In the genomic region with DNA sequence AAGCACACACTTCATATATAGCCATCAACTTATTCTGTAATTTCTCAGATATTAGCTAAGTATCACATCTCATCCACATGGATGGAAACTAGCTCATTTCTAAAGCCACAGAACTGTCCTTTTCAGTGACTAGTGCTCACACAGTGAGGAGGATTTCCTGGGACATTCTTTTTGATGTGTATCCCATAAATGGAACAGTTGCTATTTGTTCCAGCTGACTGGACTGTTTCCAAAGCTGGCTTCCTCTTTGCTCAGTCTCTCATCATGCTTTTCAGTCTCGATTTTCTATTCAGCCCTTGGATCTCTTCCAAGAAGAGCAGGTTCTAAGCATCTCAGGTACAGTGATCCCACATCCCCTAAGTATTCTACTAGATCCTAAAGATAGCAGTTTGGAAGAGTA, we compare ENCODE assay signal across 10 mouse cellular contexts.
DNase-seq lines count a peak whose midpoint lies in the region; ATAC-seq and TF ChIP-seq lines count a peak whose summit lies in the region.
"Had no signal": no experiment of that assay in that cellular context is flagged by ENCODE, and none has a peak within 500 bp of the region (broad histone marks: within the 10 kb centered on the region; RNA-seq: fewer than 3 reads in every experiment).

No protein-coding gene starts in this region.

- peak; percentile 35; the same call in 1 of the 2 replicates for ATAC-seq in lung, embryonic 14.5 days (ENCODE audit: insufficient read depth)
- ATAC-seq in heart, postnatal 0 days (ENCODE audit: insufficient read depth, low read depth), result no peak; the same call in 1 of the 2 replicates
- no peak for ATAC-seq in forebrain, embryonic 11.5 days (replicated peaks; ENCODE audit: low FRiP score)
- ATAC-seq: midbrain, embryonic 16.5 days had no signal

- no peaks in the 10 kb centered on the region for H3K9me3 ChIP-seq in lung, embryonic 14.5 days (ENCODE audit: low read depth, low read length)
- no peaks in the 10 kb centered on the region for H3K9me3 ChIP-seq in heart, postnatal 0 days (replicated peaks; ENCODE audit: control insufficient read depth, low read length)
- no peaks in the 10 kb centered on the region for H3K9me3 ChIP-seq in forebrain, embryonic 11.5 days (ENCODE audit: control insufficient read depth, low read length)

- H3K4me2 ChIP-seq in lung, embryonic 14.5 days, result no peak overlapping the region
- H3K4me2 ChIP-seq in heart, postnatal 0 days (ENCODE audit: low read depth, low read length), result no peak overlapping the region
- H3K4me2 ChIP-seq in forebrain, embryonic 11.5 days (ENCODE audit: low read depth, low read length, severe bottlenecking), result no peak overlapping the region

- TF ChIP-seq EP300 in heart, postnatal 0 days (IDR thresholded peaks at IDR 0.05; ENCODE audit: low read depth), result no peak

- 3% methylated on average over 1 of the region's 1 CpGs for WGBS in lung, embryonic 14.5 days
- 0% methylated on average over 1 of the region's 1 CpGs for WGBS in lung, adult 2 months
- 9% methylated on average over 1 of the region's 1 CpGs for WGBS in heart, postnatal 0 days
- WGBS in forebrain, embryonic 11.5 days, result 33% methylated on average over 1 of the region's 1 CpGs

- no peak overlapping the region for H3K9ac ChIP-seq in lung, embryonic 14.5 days
- H3K9ac ChIP-seq in heart, postnatal 0 days (replicated peaks; ENCODE audit: low read depth, low read length), result no peak overlapping the region
- no peak overlapping the region for H3K9ac ChIP-seq in forebrain, embryonic 11.5 days (ENCODE audit: low read length)

- H3K36me3 ChIP-seq in lung, embryonic 14.5 days (ENCODE audit: insufficient read depth), result no peaks in the 10 kb centered on the region
- no peaks in the 10 kb centered on the region; the same call in 1 of the 2 replicates for H3K36me3 ChIP-seq in heart, postnatal 0 days (replicated peaks; ENCODE audit: control insufficient read depth, insufficient read depth, low read length)
- H3K36me3 ChIP-seq in forebrain, embryonic 11.5 days (ENCODE audit: control insufficient read depth, insufficient read depth, low read length), result no peaks in the 10 kb centered on the region

- intact Hi-C loops in heart, postnatal 25 days (cut with DNase I), result loop anchor here (5.0 kb wide), 1 partner anchor 41 kb away; no protein-coding TSS in a partner anchor

- H3K27me3 ChIP-seq in lung, embryonic 14.5 days (ENCODE audit: insufficient read depth, low read length), result no peaks in the 10 kb centered on the region
- H3K27me3 ChIP-seq in heart, postnatal 0 days (ENCODE audit: control insufficient read depth, insufficient read depth, low read length), result no peaks in the 10 kb centered on the region
- H3K27me3 ChIP-seq in forebrain, embryonic 11.5 days (ENCODE audit: control insufficient read depth, insufficient read depth, low read length), result no peaks in the 10 kb centered on the region

- H3K4me1 ChIP-seq in lung, embryonic 14.5 days (ENCODE audit: insufficient read depth), result no peaks in the 10 kb centered on the region; the same call in 1 of the 2 replicates
- peaks cover 12% of the 10 kb centered on the region for H3K4me1 ChIP-seq in lung, adult 2 months (ENCODE audit: control insufficient read depth, insufficient read depth, low read length)
- H3K4me1 ChIP-seq in heart, postnatal 0 days (ENCODE audit: control insufficient read depth, insufficient read depth), result 0 out of 2 replicates have a peak, but pooled peaks cover 9% of the 10 kb centered on the region
- 0 out of 2 replicates have a peak, but pooled peaks cover 2% of the 10 kb centered on the region for H3K4me1 ChIP-seq in forebrain, embryonic 11.5 days (replicated peaks; ENCODE audit: control insufficient read depth, insufficient read depth, low read length)

- no peak overlapping the region for H3K4me3 ChIP-seq in lung, embryonic 14.5 days (ENCODE audit: low read depth, low read length)
- no peak overlapping the region for H3K4me3 ChIP-seq in lung, adult 2 months (replicated peaks; ENCODE audit: extremely low read depth, low read depth, low read length)
- H3K4me3 ChIP-seq in heart, postnatal 0 days (ENCODE audit: low read depth, low read length), result no peak overlapping the region
- no peak overlapping the region for H3K4me3 ChIP-seq in forebrain, embryonic 11.5 days (ENCODE audit: low read depth, low read length)

- no peak for TF ChIP-seq POLR2A in lung, adult 2 months (IDR thresholded peaks at IDR 0.05; ENCODE audit: borderline replicate concordance, extremely low read depth, low read depth, low read length)

- no peak for TF ChIP-seq CTCF in lung, embryonic 14.5 days (IDR thresholded peaks at IDR 0.05; ENCODE audit: low read depth)
- TF ChIP-seq CTCF in lung, adult 2 months (IDR thresholded peaks at IDR 0.05; ENCODE audit: insufficient read depth, low read length), result no peak
- TF ChIP-seq CTCF in heart, postnatal 0 days (IDR thresholded peaks at IDR 0.05; ENCODE audit: low read depth), result no peak

- DNase-seq in heart, adult 8-10 months (ENCODE audit: low spot score), result peak; percentile 70
- DNase-seq in heart, postnatal 25 days (ENCODE audit: low spot score), result no peak
- peak; percentile 62 for DNase-seq in lung, embryonic 14.5 days
- DNase-seq in lung, adult 2 months, result no peak
- peak; percentile 82 for DNase-seq in brain, adult 2 months (ENCODE audit: low read depth, low spot score)
- no peak for DNase-seq in heart, postnatal 0 days (ENCODE audit: low spot score)
- DNase-seq in ovary, postnatal 10 days (ENCODE audit: low spot score), result no peak
- DNase-seq in forebrain, embryonic 11.5 days (ENCODE audit: low spot score), result no peak
- DNase-seq: right cerebral cortex, postnatal 14 days had no signal

- H3K27ac ChIP-seq in lung, embryonic 14.5 days (ENCODE audit: low read depth), result peak overlapping the region; percentile 36; the same call in 1 of the 2 replicates
- H3K27ac ChIP-seq in heart, postnatal 0 days (ENCODE audit: low read depth), result peak overlapping the region; percentile 31; the same call in 1 of the 2 replicates
- H3K27ac ChIP-seq in forebrain, embryonic 11.5 days (ENCODE audit: low read depth, low read length), result no peak overlapping the region

Comparison
In these comparisons a context has a peak if more than half of its experiments do, and no peak if none do; other contexts are left out.
1. DNase-seq: peak in heart, adult 8-10 months (single experiment), lung, embryonic 14.5 days (single experiment) and brain, adult 2 months (single experiment); none in heart, postnatal 25 days (single experiment), lung, adult 2 months (single experiment), heart, postnatal 0 days (single experiment), ovary, postnatal 10 days (single experiment) and forebrain, embryonic 11.5 days (single experiment).